Mouse (Mus musculus): ENCODE results near the gene Shprh. TPM values are rescaled to one million over a fixed set of nuclear protein-coding genes. Genes with fewer than 3 reads are reported as not detected.
"Not testable (repeated sequence)": the region's sequence is repeated elsewhere in the genome, so short reads cannot be mapped to it uniquely, and the experiment has no call there.

Gene Shprh
- polyA plus RNA-seq, 1 experiment from 2014 or later = 24.1 TPM

GRCm38 (mm10) chr10:11253581-11253980 lies 104.4 kb downstream of the Shprh start:
- H3K4me2 ChIP-seq; H3K36me3 ChIP-seq (replicated peaks); H3K27ac ChIP-seq; H3K9ac ChIP-seq; H3K9me3 ChIP-seq; H3K27me3 ChIP-seq (replicated peaks); ATAC-seq (replicated peaks); H3K4me1 ChIP-seq; H3K4me3 ChIP-seq: not testable (repeated sequence)
- WGBS = 86% methylated on average over 4 of the region's 4 CpGs

GRCm38 (mm10) chr10:11260119-11260518 lies 110.9 kb downstream of the Shprh start:
- Histone ChIP-seq H3K4me2 (no peak overlapping the region), H3K4me3 (no peak overlapping the region)

DNA sequence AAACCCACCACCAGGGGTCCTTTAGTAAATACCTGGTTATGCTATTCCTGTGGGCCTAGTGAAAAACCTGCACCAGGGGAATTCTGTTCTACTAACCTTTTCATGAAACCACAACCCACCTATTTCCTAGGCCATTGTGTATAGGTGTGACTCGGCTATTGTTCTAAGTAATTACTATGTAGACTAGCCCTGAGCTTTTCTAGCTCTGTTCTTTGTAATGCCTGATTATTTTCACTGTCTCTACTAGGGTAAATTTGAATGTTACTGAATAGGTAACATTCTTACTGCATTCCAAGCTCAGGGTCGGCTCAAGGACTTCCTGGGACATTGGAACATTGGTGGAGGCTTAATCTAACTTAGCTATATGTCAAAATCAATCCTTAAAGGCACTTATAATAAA lies 113.1 kb downstream of the Shprh start:
- H3K27ac ChIP-seq; H3K4me3 ChIP-seq; H3K36me3 ChIP-seq (replicated peaks); H3K4me1 ChIP-seq; ATAC-seq (replicated peaks); H3K27me3 ChIP-seq (replicated peaks); H3K9ac ChIP-seq; H3K4me2 ChIP-seq; H3K9me3 ChIP-seq: not testable (repeated sequence)
- 90% methylated on average over 2 of the region's 2 CpGs for WGBS

More at GRCm38 (mm10) chr10:11260119-11260518, 110.9 kb downstream of the Shprh start:
- Histone ChIP-seq H3K27me3 (replicated peaks) (no peaks in the 10 kb centered on the region), H3K9me3 (no peaks in the 10 kb centered on the region), H3K9ac (no peak overlapping the region), H3K36me3 (replicated peaks) (no peaks in the 10 kb centered on the region), H3K4me1 (no peaks in the 10 kb centered on the region), H3K27ac (no peak overlapping the region)
- no peak for ATAC-seq (replicated peaks)

- H3K4me3 ChIP-seq; ATAC-seq (replicated peaks); H3K27me3 ChIP-seq (replicated peaks); H3K27ac ChIP-seq; H3K4me2 ChIP-seq; H3K4me1 ChIP-seq; H3K9ac ChIP-seq; H3K9me3 ChIP-seq; H3K36me3 ChIP-seq (replicated peaks): not testable (repeated sequence)
- WGBS = 86% methylated on average over 2 of the region's 2 CpGs
Observed at GRCm38 (mm10) chr10:11263795-11264194, 114.6 kb downstream of the Shprh start.

Other genes starting within 250 kb of the Shprh start
- 10.1 and 12.6 TPM in 2 replicates for gene Grm1, start 67.1 kb upstream of the Shprh start, polyA plus RNA-seq (2015; fragmentation: Nextera tagmentation; extraction: Ambion mirVana)
- gene Fbxo30, start 131.9 kb downstream of the Shprh start, polyA plus RNA-seq (2015; fragmentation: Nextera tagmentation; extraction: Ambion mirVana) = 21.9 and 22.3 TPM in 2 replicates
- 1.4 and 1.6 TPM in 2 replicates for gene Epm2a, start 194.0 kb downstream of the Shprh start, polyA plus RNA-seq (2015; fragmentation: Nextera tagmentation; extraction: Ambion mirVana)